Mouse (Mus musculus) liver, adult (tissue): ENCODE measurements around the gene Afap1.

Experiments used
- GATA4 ChIP-seq: IDR thresholded peaks from 2 replicates; pipeline ENCODE4 v1.6.1; 2014; ENCODE audit warnings: mild to moderate bottlenecking, low read length; ENCODE audit not compliant: insufficient replicate concordance

Afap1 gene

DNA sequence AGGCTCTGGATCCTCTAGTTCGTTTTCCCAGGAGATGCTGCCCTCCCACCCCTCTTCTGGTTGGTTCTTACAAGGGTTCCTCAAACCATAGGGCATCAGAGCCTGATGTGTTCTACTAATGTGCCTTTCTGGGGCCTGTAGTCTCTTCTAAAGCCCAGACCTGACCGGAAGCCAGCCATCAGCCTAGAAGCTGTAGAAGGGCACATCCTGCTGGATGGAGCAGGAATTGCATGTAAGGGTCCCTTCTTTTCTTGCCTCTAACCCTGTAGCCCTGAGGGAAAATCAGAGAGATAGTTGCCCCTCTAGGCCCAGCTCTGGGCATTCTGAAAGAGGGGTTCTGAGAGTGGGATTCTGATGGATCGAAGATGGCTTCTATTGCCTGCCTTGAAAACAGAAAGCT, 125.2 kb downstream of the Afap1 start:
- TF ChIP-seq GATA4 = no peak

DNA sequence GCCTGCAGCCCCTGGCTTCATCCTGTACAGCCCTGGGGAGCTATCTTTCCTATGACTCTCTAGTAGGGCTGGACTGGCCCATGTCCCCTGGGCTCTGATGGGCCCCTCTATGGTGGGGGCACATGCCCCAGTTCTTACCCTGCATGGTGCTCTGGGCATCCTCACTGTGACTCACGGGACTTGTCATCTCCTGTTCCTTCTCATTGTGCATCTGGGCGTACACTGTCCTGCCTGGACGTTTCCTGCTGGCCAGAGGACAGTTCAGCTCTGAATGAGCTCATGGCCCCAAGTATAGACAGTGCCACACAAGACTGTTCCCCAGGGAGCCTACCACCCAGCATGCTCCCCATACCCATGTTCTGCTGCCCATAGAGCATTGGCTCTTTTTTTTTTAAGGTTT, 128.0 kb downstream of the Afap1 start:
- TF ChIP-seq GATA4 = no peak

DNA sequence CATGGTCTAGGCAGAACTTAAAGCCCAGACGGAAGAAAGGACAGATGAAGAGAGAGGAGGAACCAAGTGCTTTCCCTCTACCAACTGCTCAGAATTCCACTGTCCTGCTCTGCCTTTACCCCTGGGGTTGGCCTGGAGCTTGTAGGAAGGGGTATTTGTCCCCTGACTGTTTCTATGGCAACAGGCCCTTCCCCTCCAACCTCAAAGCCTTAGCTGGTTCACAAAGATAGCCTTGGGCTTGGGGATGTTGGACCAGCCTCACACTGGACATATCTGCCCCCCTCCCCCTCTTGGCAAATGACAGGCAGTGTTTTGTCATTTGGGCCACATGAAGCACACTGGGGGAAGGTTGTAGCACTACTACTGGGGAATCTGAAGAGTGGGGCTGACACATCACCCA, 129.2 kb downstream of the Afap1 start:
- no peak for TF ChIP-seq GATA4

DNA sequence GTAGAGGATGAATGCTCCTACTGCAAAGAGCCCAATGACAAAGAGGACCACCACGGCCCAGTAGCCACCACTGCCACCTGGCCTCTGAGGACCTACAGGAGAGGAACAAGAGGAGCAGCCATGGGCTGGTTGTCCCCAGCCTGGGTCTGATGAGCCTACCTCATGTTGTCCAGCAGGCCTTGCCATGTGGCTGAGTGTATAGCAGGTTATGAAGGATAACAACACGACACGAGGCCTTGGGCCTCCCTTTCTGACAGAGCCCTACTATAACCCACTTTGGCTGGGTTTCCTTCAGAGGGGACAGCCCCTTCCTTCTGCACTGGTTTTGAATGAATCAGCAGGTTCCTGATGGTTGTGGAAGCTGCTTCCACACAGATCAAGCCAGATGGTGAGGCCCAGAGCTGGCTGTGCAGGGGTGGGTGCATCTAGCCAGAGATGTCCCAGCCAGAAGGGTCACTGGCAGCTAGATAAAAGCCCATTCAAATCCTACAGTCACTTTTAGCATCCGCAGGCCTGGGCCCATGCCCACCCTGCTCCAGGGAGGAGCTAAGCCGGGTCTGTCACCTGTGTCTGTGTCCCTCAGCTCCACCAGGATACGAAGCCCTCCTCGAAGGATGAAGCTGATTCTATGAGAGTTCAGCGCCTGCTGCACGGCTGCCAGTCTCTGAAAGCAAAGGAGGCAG, 131.0 kb downstream of the Afap1 start:
- no peak for TF ChIP-seq GATA4

DNA sequence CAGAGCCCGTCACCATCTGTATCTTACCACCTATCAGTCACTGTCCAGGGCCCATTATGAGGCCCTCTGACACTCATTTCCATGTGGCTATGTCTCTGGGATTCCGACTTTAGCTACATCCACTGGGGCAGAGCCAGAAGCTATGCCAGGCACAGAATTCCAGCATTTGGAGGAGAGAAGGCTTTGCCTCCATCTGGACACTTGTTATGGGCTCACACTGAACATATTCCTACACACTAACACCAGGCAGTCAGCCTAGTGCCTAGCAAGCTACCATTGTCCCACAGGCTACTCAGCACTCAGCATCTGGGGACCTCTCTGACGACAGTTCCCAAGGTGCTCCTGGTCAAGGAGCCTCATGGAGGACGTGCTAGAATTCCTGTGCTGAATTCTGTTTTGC, 132.0 kb downstream of the Afap1 start:
- TF ChIP-seq GATA4 = no peak

DNA sequence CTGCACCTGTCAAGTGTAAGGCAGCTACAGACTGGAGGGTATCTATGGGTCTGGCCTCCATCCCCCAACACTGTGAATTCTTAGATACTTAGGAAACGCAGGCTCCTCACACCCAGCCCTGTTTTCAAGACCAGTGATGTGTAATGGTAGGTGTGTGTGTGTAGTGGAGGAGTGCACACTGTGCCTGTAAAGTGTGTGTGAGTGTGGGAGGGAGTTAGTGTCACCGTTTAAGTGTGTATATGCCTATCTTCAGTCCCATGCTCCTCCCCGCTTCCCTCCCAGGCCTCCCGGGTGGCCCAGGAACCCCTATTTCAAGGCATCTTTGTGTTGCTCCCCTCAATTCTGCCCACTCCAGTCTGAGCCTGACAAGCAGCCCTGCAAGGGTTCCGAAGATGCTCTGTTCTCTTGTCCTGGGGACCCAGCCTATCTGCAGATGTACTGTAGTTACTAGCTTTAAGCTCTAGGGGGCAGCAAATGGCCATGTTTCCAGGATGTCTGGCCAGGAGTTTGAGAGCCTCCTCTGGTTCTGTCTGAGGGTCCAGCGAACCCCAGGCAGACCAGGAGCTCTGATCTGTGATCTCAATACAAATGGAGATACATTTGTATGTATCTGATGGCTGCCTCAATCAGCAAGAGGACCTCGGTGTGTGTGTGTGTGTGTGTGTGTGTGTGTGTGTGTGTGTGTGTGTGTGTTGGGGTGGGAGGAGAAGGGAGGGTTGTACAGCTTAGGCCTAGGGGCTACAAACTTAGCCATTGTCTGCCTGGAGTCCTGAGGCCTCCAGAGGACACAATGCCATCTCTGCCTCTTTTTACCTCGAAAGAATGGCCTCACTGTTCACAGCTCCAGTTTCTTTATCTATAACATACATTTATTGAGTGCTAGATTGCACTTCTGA, 140.7 kb downstream of the Afap1 start:
- TF ChIP-seq GATA4 = no peak

DNA sequence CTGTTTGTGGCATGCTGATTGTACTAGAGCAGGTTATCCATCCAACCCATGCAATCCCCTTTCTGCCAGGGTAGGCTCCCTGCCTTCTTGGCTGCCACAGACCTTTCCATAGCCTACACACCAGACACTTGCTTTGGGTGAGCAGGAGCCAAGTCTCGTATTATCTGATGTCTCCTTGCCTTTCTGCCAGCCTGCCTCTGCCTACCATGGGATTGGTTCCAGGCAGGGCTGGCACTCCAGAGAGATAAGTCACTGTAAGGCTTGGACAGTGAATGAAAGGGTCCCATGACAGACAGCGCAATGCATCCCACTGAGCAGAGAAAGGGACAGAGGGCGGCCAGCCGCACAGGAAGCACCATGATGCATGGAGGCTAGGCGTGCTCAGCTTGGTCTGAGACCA, 146.5 kb downstream of the Afap1 start:
- TF ChIP-seq GATA4 = no peak

DNA sequence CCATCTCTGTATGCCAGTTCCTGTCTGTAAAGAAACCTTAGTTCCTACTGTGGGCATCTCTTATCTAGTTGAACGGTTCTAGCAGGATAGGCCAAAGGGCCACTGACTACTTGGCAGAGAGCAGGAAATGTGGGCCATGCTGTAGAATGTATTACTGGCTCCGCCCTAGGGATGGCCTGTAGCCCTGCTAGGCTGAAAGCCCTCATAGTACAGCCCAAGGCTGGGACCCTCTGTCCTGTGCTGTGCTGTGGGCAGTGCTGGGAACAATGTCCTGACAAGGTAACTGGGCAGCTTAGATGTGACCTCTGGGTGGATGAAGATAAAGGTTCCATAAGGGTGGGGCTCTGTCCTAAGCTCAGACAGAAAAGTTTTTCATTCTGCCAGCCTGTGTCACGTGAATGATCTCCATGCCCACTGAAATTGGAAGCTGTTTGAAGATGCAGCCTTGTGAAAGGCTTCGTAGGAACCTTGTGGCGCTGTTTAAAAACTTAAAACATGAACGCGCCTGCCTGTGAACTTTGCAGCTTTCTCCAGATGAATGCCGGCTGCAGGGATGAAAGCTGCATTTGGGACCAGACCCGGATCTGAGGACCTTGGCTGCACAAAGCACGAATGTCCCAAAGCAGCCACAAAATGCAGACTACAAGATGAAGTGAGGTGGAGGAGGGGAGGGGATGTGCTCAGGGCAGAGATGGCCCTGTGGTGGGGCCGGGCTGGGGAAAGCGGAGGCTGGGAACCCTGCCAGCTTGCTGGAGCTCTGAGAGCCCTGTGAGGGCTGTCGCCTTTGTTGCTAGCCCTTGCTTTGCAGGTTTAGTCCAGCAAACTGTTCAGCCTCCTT, 147.5 kb downstream of the Afap1 start:
- TF ChIP-seq GATA4 = no peak

DNA sequence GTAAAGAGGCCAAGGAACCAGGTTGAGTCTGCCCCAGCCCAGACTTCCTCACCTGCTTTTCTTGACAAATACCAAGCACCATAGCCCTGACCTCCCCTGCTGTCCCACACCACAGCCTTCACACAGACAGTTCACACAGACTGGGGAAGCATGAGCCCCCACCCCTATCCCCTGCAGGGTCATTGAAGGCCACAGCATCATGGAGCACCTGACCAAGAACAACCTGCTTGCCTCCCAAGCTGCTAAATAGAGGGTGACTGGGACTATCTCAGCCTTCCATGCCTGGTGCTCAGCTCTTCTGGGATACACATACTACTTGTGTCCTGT, 148.1 kb downstream of the Afap1 start:
- TF ChIP-seq GATA4 = no peak

DNA sequence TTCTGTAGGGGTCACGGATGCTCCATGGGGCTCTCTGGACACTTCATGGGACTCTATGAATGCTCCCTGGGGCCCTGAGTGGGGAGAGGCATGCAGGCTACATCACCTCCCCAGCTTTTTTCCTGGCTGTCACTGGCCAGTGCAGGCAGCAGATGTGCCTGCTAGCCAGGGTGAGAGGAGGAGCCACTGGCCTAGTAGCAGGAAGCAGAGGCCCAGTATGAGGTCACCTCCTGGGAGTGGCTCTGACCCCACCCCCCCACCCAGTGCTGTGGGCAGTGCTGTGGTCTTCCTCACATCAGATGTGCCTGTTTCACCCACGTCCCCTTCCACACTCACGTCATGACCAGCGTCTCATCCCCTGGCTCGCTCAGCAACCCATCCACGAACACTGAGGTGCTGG, 148.6 kb downstream of the Afap1 start:
- no peak for TF ChIP-seq GATA4

DNA sequence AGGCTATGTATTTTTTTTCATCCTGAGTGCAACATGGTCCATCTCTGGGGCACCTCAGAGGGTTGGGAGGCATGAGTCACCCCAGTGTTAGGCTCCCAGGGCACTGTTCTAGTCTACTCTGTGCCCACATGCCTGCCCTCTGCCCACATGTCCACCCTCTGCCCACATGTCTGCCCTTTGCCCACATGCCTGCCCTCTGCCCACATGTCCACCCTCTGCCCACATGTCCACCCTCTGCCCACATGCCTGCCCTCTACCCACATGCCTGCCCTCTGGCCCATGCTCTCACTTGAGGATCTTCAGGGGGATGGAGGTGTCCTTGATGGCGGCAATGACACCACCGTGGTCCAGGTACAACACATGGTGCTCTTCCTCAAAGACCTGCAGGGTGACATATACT, 150.0 kb downstream of the Afap1 start:
- no peak for TF ChIP-seq GATA4
